Mouse (Mus musculus) megakaryocyte, embryonic 14.5 days (primary cell): ENCODE data around the gene Hacl1.

Experiments used
- FLI1 ChIP-seq: IDR thresholded peaks from 2 replicates; pipeline ENCODE4 v1.6.1; 2012; ENCODE audit warnings: low read length, inconsistent platforms, mixed read lengths
- GATA1 ChIP-seq: IDR thresholded peaks from 3 replicates; pipeline ENCODE4 v1.6.1; 2012; ENCODE audit warnings: mixed read lengths, low read length, inconsistent platforms, borderline replicate concordance

DNA sequence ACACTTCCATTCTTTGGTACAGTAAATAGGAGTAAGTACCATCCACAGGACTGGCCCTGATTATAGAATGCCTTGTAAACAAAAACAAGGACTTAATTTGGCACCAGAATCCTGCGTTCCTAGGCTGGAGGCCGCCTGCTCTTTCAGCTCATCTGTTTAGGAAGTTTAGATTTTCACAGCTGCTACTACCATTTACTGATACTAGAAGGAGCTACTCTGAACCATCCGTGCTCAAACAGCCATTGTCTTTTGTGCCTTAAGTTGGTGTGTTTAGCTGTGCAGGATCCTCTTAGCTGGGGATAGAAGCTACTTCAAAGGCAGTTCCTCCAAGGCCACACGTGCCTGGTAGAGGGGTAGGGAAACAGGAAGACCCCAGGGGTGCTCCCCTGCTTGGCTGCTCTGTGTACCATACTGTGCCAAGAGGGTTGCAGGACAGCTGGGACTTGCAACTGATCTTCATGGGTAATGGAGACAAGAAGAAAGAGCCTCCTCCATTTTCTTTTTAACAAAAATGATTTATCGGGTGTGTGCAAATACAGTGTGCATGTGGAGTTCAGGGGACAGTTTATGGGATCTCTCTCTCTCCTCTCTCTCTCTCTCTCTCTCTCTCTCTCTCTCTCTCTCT lies 41.0 kb upstream of the Hacl1 start:
- TF ChIP-seq GATA1 = no peak
- no peak for TF ChIP-seq FLI1
